Mouse (Mus musculus) thymus, postnatal 14 days (tissue): ENCODE data around the gene Gm28079.
"Not testable (repeated sequence)": the region's sequence is repeated elsewhere in the genome, so short reads cannot be mapped to it uniquely, and the experiment has no call there.

ENCODE experiments used
- DNase-seq: peaks from one replicate; pipeline ENCODE4 v3.0.0; 2021

Gm28079 gene

GRCm38 (mm10) chrY:70014799-70015198 is at the start of gene Gm28079:
Gm28079 (minus strand) TSS chrY:70014899.
- DNase-seq, result not testable (repeated sequence)
